Mouse (Mus musculus) bone marrow, adult 2 months (tissue): Measurements from ENCODE around the gene Syn3.

ENCODE experiments used
- CTCF ChIP-seq: fragments of 200-500 bp; IDR thresholded peaks from 2 replicates; pipeline ENCODE4 v1.5.1; 2011; ENCODE audit warnings: low read length, control low read depth; ENCODE audit not compliant: control insufficient read depth, insufficient read depth
- POLR2A ChIP-seq: fragments of 200-500 bp; IDR thresholded peaks from 2 replicates; pipeline ENCODE4 v1.6.1; 2011; ENCODE audit warnings: low read depth, mild to moderate bottlenecking, control low read depth, low read length, borderline replicate concordance; ENCODE audit not compliant: control insufficient read depth

GRCm38 (mm10) chr10:86249283-86249682 lies 249.4 kb downstream of the Syn3 start:
- TF ChIP-seq CTCF, result no peak
- no peak for TF ChIP-seq POLR2A
